Mouse (Mus musculus): ENCODE data around the gene Olfr120. TPM values are rescaled to one million over a fixed set of nuclear protein-coding genes. Genes with fewer than 3 reads are reported as not detected.
"Not testable (repeated sequence)": the region's sequence is repeated elsewhere in the genome, so short reads cannot be mapped to it uniquely, and the experiment has no call there.

Olfr120 gene
- not detected in 2 replicates for polyA plus RNA-seq (2015; fragmentation: Nextera tagmentation; extraction: Ambion mirVana)

DNA sequence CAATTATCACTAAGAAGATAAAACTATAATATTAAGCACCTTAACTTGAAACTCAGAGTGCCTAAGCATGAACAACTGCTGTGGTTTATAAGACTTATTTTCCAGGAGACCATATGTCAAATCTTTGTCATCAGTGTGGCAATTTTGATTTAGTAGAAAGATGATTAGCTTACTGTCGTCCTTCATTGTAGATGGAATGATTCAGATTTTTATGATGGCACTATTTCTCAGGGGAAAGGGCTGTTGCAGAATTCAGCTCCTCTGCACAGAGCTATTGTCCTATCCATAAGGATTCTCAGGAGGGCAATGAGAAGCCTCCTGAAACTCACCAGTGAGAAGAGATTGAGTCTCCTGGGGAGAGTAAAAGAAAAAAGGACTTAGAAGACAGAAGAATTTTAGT lies at the start of gene Olfr120:
Gene Olfr120, plus strand, starts transcription at position 301 of the 400 bp plus-strand sequence.
- no peaks in the 10 kb centered on the region for H3K4me1 ChIP-seq (ENCODE audit: insufficient read depth)
- WGBS (ENCODE audit: insufficient replicate concordance): 43% methylated on average over 1 of the region's 1 CpGs
- no peak for ATAC-seq

DNA sequence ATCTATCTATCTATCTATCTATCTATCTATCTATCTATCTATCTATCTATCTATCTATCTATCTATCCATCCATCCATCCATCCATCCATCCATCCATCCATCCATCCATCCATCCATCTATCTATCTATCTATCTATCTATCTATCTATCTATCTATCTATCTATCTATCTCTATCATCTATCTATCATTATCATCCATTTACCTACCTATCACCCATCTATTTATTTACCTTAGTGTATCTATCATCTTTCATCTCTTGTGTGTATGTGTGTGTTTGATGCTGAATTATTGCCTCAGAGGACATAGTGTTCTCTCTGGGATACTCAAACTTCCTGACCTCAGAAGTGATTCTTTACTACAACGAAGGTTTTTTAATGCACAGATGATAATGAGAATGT lies 25.3 kb upstream of the Olfr120 start, which contains the start of gene Olfr119:
Gene Olfr119, plus strand, starts transcription at position 301 of the 400 bp plus-strand sequence.
- not testable (repeated sequence) for H3K9me3 ChIP-seq (ENCODE audit: low read length); ATAC-seq; H3K4me3 ChIP-seq (ENCODE audit: low read depth, low read length); H3K27me3 ChIP-seq (ENCODE audit: insufficient read depth, low read length); DNase-seq; H3K4me1 ChIP-seq (ENCODE audit: insufficient read depth); H3K9ac ChIP-seq (replicated peaks); H3K4me2 ChIP-seq (ENCODE audit: low read depth, low read length); H3K36me3 ChIP-seq (replicated peaks; ENCODE audit: insufficient read depth, low read length); H3K27ac ChIP-seq (ENCODE audit: low read depth)
- WGBS (ENCODE audit: insufficient replicate concordance): 68% methylated on average over 1 of the region's 1 CpGs

More for the DNA sequence above, at the start of gene Olfr120:
- Histone ChIP-seq H3K36me3 (replicated peaks; ENCODE audit: insufficient read depth, low read length) (no peaks in the 10 kb centered on the region), H3K9ac (replicated peaks) (no peak within 1 kb of the TSS), H3K4me3 (ENCODE audit: low read depth, low read length) (no peak within 1 kb of the TSS), H3K4me2 (ENCODE audit: low read depth, low read length) (no peak within 1 kb of the TSS), H3K27ac (ENCODE audit: low read depth) (no peak within 1 kb of the TSS), H3K27me3 (ENCODE audit: insufficient read depth, low read length) (no peaks in the 10 kb centered on the region), H3K9me3 (ENCODE audit: low read length) (peaks cover 3% of the 10 kb centered on the region; the same call in 1 of the 2 replicates)
- no peak for DNase-seq
- TF ChIP-seq CTCF (IDR thresholded peaks at IDR 0.05; ENCODE audit: low read depth) (no peak), EP300 (IDR thresholded peaks at IDR 0.05; ENCODE audit: low read depth) (no peak)

DNA sequence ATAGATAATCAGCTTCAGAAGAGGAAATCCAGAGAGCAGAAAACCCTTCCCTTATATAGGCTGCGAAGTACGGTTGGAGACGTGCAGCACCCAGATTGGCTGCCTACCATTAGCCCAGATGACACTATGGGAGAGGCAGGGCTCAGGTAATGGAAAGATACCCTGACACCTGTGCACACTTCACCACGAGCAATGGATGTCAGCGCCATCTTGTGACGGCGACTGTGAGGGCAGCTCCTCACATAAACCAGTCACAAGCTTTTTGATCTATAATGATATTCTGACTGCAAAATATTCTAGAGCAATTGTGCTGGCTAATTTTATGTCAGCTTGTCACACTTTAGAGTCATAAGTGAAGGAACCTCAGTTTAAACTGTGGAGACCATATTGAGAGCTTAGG lies 16.5 kb downstream of the Olfr120 start:
- Histone ChIP-seq H3K4me3 (ENCODE audit: low read depth, low read length) (no peak overlapping the region), H3K4me1 (ENCODE audit: insufficient read depth) (no peaks in the 10 kb centered on the region), H3K9me3 (ENCODE audit: low read length) (no peaks in the 10 kb centered on the region), H3K4me2 (ENCODE audit: low read depth, low read length) (no peak overlapping the region), H3K27ac (ENCODE audit: low read depth) (no peak overlapping the region), H3K36me3 (replicated peaks; ENCODE audit: insufficient read depth, low read length) (no peaks in the 10 kb centered on the region), H3K27me3 (ENCODE audit: insufficient read depth, low read length) (no peaks in the 10 kb centered on the region), H3K9ac (replicated peaks) (no peak overlapping the region)
- no peak for DNase-seq
- 43% methylated on average over 7 of the region's 7 CpGs for WGBS (ENCODE audit: insufficient replicate concordance)
- ATAC-seq: no peak
- no peak for TF ChIP-seq CTCF (IDR thresholded peaks at IDR 0.05; ENCODE audit: low read depth)
- TF ChIP-seq EP300 (IDR thresholded peaks at IDR 0.05; ENCODE audit: low read depth): no peak

DNA sequence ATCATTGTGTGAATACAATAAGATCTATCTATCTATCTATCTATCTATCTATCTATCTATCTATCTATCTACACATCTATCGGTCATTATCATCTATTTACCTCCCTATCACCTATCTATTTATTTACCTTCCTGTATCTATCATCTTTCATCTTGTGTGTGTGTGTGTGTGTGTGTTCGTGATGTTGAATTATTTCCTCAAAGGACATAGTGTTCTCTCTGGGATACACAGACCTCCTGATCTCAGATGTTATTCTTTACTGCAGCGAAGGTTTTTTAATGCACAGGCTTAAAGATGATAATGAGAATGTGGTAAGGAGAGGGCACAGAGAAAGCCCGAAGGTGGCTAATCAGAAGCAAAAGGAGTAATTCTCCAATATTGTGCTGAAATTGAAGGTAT lies 46.7 kb downstream of the Olfr120 start, which contains the start of gene Olfr122:
Gene Olfr122, plus strand, starts transcription at position 301 of the 400 bp plus-strand sequence.
- H3K27me3 ChIP-seq (ENCODE audit: insufficient read depth, low read length): no peaks in the 10 kb centered on the region
- ATAC-seq (no peak), DNase-seq (no peak)
- no peaks in the 10 kb centered on the region for H3K9me3 ChIP-seq (ENCODE audit: low read length)
- 70% methylated on average over 4 of the region's 4 CpGs for WGBS (ENCODE audit: insufficient replicate concordance)
- TF ChIP-seq CTCF (IDR thresholded peaks at IDR 0.05; ENCODE audit: low read depth) (no peak), EP300 (IDR thresholded peaks at IDR 0.05; ENCODE audit: low read depth) (no peak)
- no peak within 1 kb of the TSS for H3K4me2 ChIP-seq (ENCODE audit: low read depth, low read length)
- H3K4me1 ChIP-seq (ENCODE audit: insufficient read depth): no peaks in the 10 kb centered on the region
- no peaks in the 10 kb centered on the region for H3K36me3 ChIP-seq (replicated peaks; ENCODE audit: insufficient read depth, low read length)
- H3K4me3 ChIP-seq (ENCODE audit: low read depth, low read length): no peak within 1 kb of the TSS
- H3K27ac ChIP-seq (ENCODE audit: low read depth): no peak within 1 kb of the TSS
- no peak within 1 kb of the TSS for H3K9ac ChIP-seq (replicated peaks)

Other genes starting within 250 kb of the Olfr120 start
- gene H2-M2, start 238.3 kb upstream of the Olfr120 start, polyA plus RNA-seq (2015; fragmentation: Nextera tagmentation; extraction: Ambion mirVana): not detected in 2 replicates
- gene Olfr110, start 229.3 kb upstream of the Olfr120 start, polyA plus RNA-seq (2015; fragmentation: Nextera tagmentation; extraction: Ambion mirVana): not detected in 2 replicates
- gene Olfr111, start 213.8 kb upstream of the Olfr120 start, polyA plus RNA-seq (2015; fragmentation: Nextera tagmentation; extraction: Ambion mirVana): not detected in 2 replicates
- not detected in 2 replicates for gene Olfr112, start 152.4 kb upstream of the Olfr120 start, polyA plus RNA-seq (2015; fragmentation: Nextera tagmentation; extraction: Ambion mirVana)
- not detected in 2 replicates for gene Olfr113, start 144.1 kb upstream of the Olfr120 start, polyA plus RNA-seq (2015; fragmentation: Nextera tagmentation; extraction: Ambion mirVana)
- gene Olfr114, start 129.1 kb upstream of the Olfr120 start, polyA plus RNA-seq (2015; fragmentation: Nextera tagmentation; extraction: Ambion mirVana): not detected in 2 replicates
- not detected in 2 replicates for gene Olfr115, start 94.7 kb upstream of the Olfr120 start, polyA plus RNA-seq (2015; fragmentation: Nextera tagmentation; extraction: Ambion mirVana)
- gene Olfr116, start 94.6 kb upstream of the Olfr120 start, polyA plus RNA-seq (2015; fragmentation: Nextera tagmentation; extraction: Ambion mirVana): not detected in 2 replicates
- gene Olfr117, start 58.0 kb upstream of the Olfr120 start, polyA plus RNA-seq (2015; fragmentation: Nextera tagmentation; extraction: Ambion mirVana): not detected in 2 replicates
- gene Olfr118, start 54.8 kb upstream of the Olfr120 start, polyA plus RNA-seq (2015; fragmentation: Nextera tagmentation; extraction: Ambion mirVana): not detected in 2 replicates
- gene Olfr119, start 25.2 kb upstream of the Olfr120 start, polyA plus RNA-seq (2015; fragmentation: Nextera tagmentation; extraction: Ambion mirVana): not detected in 2 replicates
- not detected in 2 replicates for gene Olfr121, start 27.0 kb downstream of the Olfr120 start, polyA plus RNA-seq (2015; fragmentation: Nextera tagmentation; extraction: Ambion mirVana)
- not detected in 2 replicates for gene Olfr122, start 46.8 kb downstream of the Olfr120 start, polyA plus RNA-seq (2015; fragmentation: Nextera tagmentation; extraction: Ambion mirVana)
- not detected in 2 replicates for gene Olfr123, start 71.7 kb downstream of the Olfr120 start, polyA plus RNA-seq (2015; fragmentation: Nextera tagmentation; extraction: Ambion mirVana)
- not detected in 2 replicates for gene Olfr124, start 78.1 kb downstream of the Olfr120 start, polyA plus RNA-seq (2015; fragmentation: Nextera tagmentation; extraction: Ambion mirVana)
- gene Olfr125, start 111.1 kb downstream of the Olfr120 start, polyA plus RNA-seq (2015; fragmentation: Nextera tagmentation; extraction: Ambion mirVana): not detected in 2 replicates
- gene Olfr126, start 125.7 kb downstream of the Olfr120 start, polyA plus RNA-seq (2015; fragmentation: Nextera tagmentation; extraction: Ambion mirVana): not detected in 2 replicates
- not detected in 2 replicates for gene Olfr127, start 178.6 kb downstream of the Olfr120 start, polyA plus RNA-seq (2015; fragmentation: Nextera tagmentation; extraction: Ambion mirVana)
- gene Olfr128, start 198.7 kb downstream of the Olfr120 start, polyA plus RNA-seq (2015; fragmentation: Nextera tagmentation; extraction: Ambion mirVana): not detected in 2 replicates
- not detected in 2 replicates for gene Olfr761, start 231.3 kb downstream of the Olfr120 start, polyA plus RNA-seq (2015; fragmentation: Nextera tagmentation; extraction: Ambion mirVana)

Measured in liver, postnatal 0 days (tissue).